In genomic region chr5:110567547-110567946, GRCm38 (mm10) we compare ENCODE assay signal across 13 mouse cellular contexts. TPM values are rescaled to one million over a fixed set of nuclear protein-coding genes. Genes with fewer than 3 reads are reported as not detected.
"Had no signal": no experiment of that assay in that cellular context is flagged by ENCODE, and none has a peak within 500 bp of the region (broad histone marks: within the 10 kb centered on the region; RNA-seq: fewer than 3 reads in every experiment).

No protein-coding gene starts in this region.

- H3K4me1 ChIP-seq: kidney, embryonic 15.5 days had no signal

- ATAC-seq: intestine, embryonic 16.5 days; lung, postnatal 0 days; midbrain, embryonic 13.5 days had no signal

- H3K27ac ChIP-seq: kidney, embryonic 15.5 days; limb, embryonic 10.5 days; midbrain, embryonic 13.5 days; neural tube, embryonic 15.5 days; stomach, postnatal 0 days had no signal

- H3K4me3 ChIP-seq: kidney, embryonic 15.5 days; limb, embryonic 10.5 days; megakaryocyte, embryonic 14.5 days; midbrain, embryonic 13.5 days; neural tube, embryonic 15.5 days had no signal

- H3K27me3 ChIP-seq: kidney, embryonic 15.5 days; midbrain, embryonic 13.5 days; neural tube, embryonic 15.5 days had no signal

- DNase-seq: kidney, adult 2 months; kidney, postnatal 14 days; lung, adult 2 months; lung, postnatal 4 days; retina, postnatal 1 day had no signal

- H3K9me3 ChIP-seq: kidney, embryonic 15.5 days; limb, embryonic 10.5 days; midbrain, embryonic 13.5 days; neural tube, embryonic 15.5 days had no signal

- H3K36me3 ChIP-seq: kidney, embryonic 15.5 days; limb, embryonic 10.5 days; midbrain, embryonic 13.5 days; neural tube, embryonic 15.5 days had no signal

- H3K4me2 ChIP-seq: kidney, embryonic 15.5 days; midbrain, embryonic 13.5 days; neural tube, embryonic 15.5 days had no signal

- H3K9ac ChIP-seq: kidney, embryonic 15.5 days; midbrain, embryonic 13.5 days; neural tube, embryonic 15.5 days had no signal

RNA-seq across cellular contexts. Expression of gene Galnt9, which starts 23.4 kb away (rescaled TPM):
- polyA plus RNA-seq: limb, embryonic 10.5 days had no signal
